Mouse (Mus musculus) adrenal gland, adult 10 weeks (tissue): Measurements from ENCODE around the gene Hbb-bs. TPM values are rescaled to one million over a fixed set of nuclear protein-coding genes. Genes with fewer than 3 reads are reported as not detected.

Source experiments
- polyA plus RNA-seq: library from polyadenylated mRNA; stranded (reverse); fragments of 350-450 nt; fragmentation: Illumina TruSeq; extraction: RNeasy Lipid Tissue Mini Kit (QIAGEN cat#74804); gene quantifications from one replicate; pipeline ENCODE4 v1.2.3, GENCODE M21; 2014; ENCODE audit warnings: low read depth, low replicate concordance

The Hbb-bs gene
- 111 TPM for polyA plus RNA-seq

GRCm38 (mm10) chr7:103827808-103828207 lies at the start of gene Hbb-bs:
Gene Hbb-bs (minus strand): TSS chr7:103828096.

GRCm38 (mm10) chr7:103853090-103853489 lies 25.2 kb upstream of the Hbb-bs start, which contains the start of gene Hbb-y:
Gene Hbb-y (minus strand): TSS chr7:103853216.

GRCm38 (mm10) chr7:103843034-103843433 lies 15.1 kb upstream of the Hbb-bs start, which contains the start of gene Hbb-bh1:
Gene Hbb-bh1 (minus strand): TSS chr7:103843164.

GRCm38 (mm10) chr7:103840268-103840667 lies 12.4 kb upstream of the Hbb-bs start, which contains the start of gene Hbb-bh2:
Gene Hbb-bh2 (minus strand): TSS chr7:103840520.

GRCm38 (mm10) chr7:103813766-103814165 lies 14.1 kb downstream of the Hbb-bs start, which contains the start of gene Hbb-bt:
Gene Hbb-bt (minus strand): TSS chr7:103813996.

GRCm38 (mm10) chr7:103791721-103792120 lies 36.2 kb downstream of the Hbb-bs start, which contains the start of gene Olfr67:
Gene Olfr67 (minus strand): TSS chr7:103791821.

GRCm38 (mm10) chr7:103779598-103779997 lies 48.3 kb downstream of the Hbb-bs start, which contains the start of gene Olfr68:
Gene Olfr68 (minus strand): TSS chr7:103779698.

Other genes starting within 250 kb of the Hbb-bs start
- not detected for gene Olfr618, start 238.0 kb downstream of the Hbb-bs start, polyA plus RNA-seq
- gene Olfr619, start 227.5 kb downstream of the Hbb-bs start, polyA plus RNA-seq, result not detected
- gene Olfr620, start 215.6 kb downstream of the Hbb-bs start, polyA plus RNA-seq, result not detected
- gene Olfr622, start 185.4 kb downstream of the Hbb-bs start, polyA plus RNA-seq, result not detected
- not detected for gene Olfr623, start 164.4 kb downstream of the Hbb-bs start, polyA plus RNA-seq
- 0.12 TPM for gene Olfr624, start 156.9 kb downstream of the Hbb-bs start, polyA plus RNA-seq
- gene Olfr625-ps1, start 145.4 kb downstream of the Hbb-bs start, polyA plus RNA-seq, result not detected
- not detected for gene Olfr243, start 113.4 kb downstream of the Hbb-bs start, polyA plus RNA-seq
- gene Olfr628, start 97.7 kb downstream of the Hbb-bs start, polyA plus RNA-seq, result not detected
- gene Olfr629, start 83.2 kb downstream of the Hbb-bs start, polyA plus RNA-seq, result not detected
- not detected for gene Olfr630, start 70.8 kb downstream of the Hbb-bs start, polyA plus RNA-seq
- gene Olfr69, start 56.5 kb downstream of the Hbb-bs start, polyA plus RNA-seq, result not detected
- not detected for gene Olfr68, start 48.4 kb downstream of the Hbb-bs start, polyA plus RNA-seq
- not detected for gene Olfr67, start 36.3 kb downstream of the Hbb-bs start, polyA plus RNA-seq
- 7.8 TPM for gene Hbb-bt, start 14.1 kb downstream of the Hbb-bs start, polyA plus RNA-seq
- gene Hbb-bh2, start 12.4 kb upstream of the Hbb-bs start, polyA plus RNA-seq, result not detected
- not detected for gene Hbb-bh1, start 15.1 kb upstream of the Hbb-bs start, polyA plus RNA-seq
- not detected for gene Hbb-y, start 25.1 kb upstream of the Hbb-bs start, polyA plus RNA-seq
- not detected for gene Olfr66, start 58.2 kb upstream of the Hbb-bs start, polyA plus RNA-seq
- not detected for gene Olfr64, start 66.4 kb upstream of the Hbb-bs start, polyA plus RNA-seq
- not detected for gene Olfr65, start 75.4 kb upstream of the Hbb-bs start, polyA plus RNA-seq
- gene Olfr631, start 100.7 kb upstream of the Hbb-bs start, polyA plus RNA-seq, result not detected
- not detected for gene Olfr632, start 106.3 kb upstream of the Hbb-bs start, polyA plus RNA-seq
- gene Olfr633, start 116.3 kb upstream of the Hbb-bs start, polyA plus RNA-seq, result not detected
- not detected for gene Olfr635, start 143.1 kb upstream of the Hbb-bs start, polyA plus RNA-seq
- gene Olfr638, start 170.7 kb upstream of the Hbb-bs start, polyA plus RNA-seq, result not detected
- not detected for gene Olfr639, start 189.2 kb upstream of the Hbb-bs start, polyA plus RNA-seq
- not detected for gene Olfr640, start 197.5 kb upstream of the Hbb-bs start, polyA plus RNA-seq
- not detected for gene Olfr641, start 207.3 kb upstream of the Hbb-bs start, polyA plus RNA-seq
- gene Olfr642, start 224.6 kb upstream of the Hbb-bs start, polyA plus RNA-seq, result not detected
- not detected for gene 4930516K23Rik, start 233.3 kb upstream of the Hbb-bs start, polyA plus RNA-seq
- not detected for gene Olfr644, start 243.8 kb upstream of the Hbb-bs start, polyA plus RNA-seq